Mouse (Mus musculus) MEL (cell line): Measurements from ENCODE around the gene Gm49673.

Experiments
- CTCF ChIP-seq, 3 experiments: IDR thresholded peaks in 2 of 3; conservative IDR thresholded peaks in 1 of 3; 2 replicates each; pipeline ENCODE4 v1.5.1; 2011 to 2012; ENCODE audit warnings: low read length in 3 of 3, low read depth in 2 of 3, mild to moderate bottlenecking in 2 of 3, improper control_type of control experiment in 1 of 3, inconsistent platforms in 1 of 3, mixed read lengths in 1 of 3, moderate library complexity in 1 of 3; ENCODE audit not compliant: control insufficient read depth in 1 of 3, insufficient read depth in 1 of 3, poor library complexity in 1 of 3, severe bottlenecking in 1 of 3
- EP300 ChIP-seq, 2 experiments: IDR thresholded peaks; 2 replicates each; pipeline ENCODE4 v1.6.1; 2011; ENCODE audit warnings: improper control_type of control experiment in 2 of 2, low read length in 2 of 2, low read depth in 1 of 2, mild to moderate bottlenecking in 1 of 2
- GATA1 ChIP-seq: IDR thresholded peaks from 2 replicates; pipeline ENCODE4 v1.6.1; 2011; ENCODE audit warnings: low read depth, low read length, improper control_type of control experiment
- MAFK ChIP-seq: IDR thresholded peaks from 2 replicates; pipeline ENCODE4 v1.6.1; 2011; ENCODE audit warnings: low read depth, mild to moderate bottlenecking, low read length, improper control_type of control experiment, borderline replicate concordance
- MAX ChIP-seq: IDR thresholded peaks from 2 replicates; pipeline ENCODE4 v1.6.1; 2011; ENCODE audit warnings: low read length, improper control_type of control experiment
- MAZ ChIP-seq: IDR thresholded peaks from 2 replicates; pipeline ENCODE4 v1.6.1; 2012; ENCODE audit warnings: low read depth, mild to moderate bottlenecking, inconsistent platforms, low read length, improper control_type of control experiment
- MEF2A ChIP-seq: IDR thresholded peaks from 2 replicates; pipeline ENCODE4 v1.6.1; 2014; ENCODE audit warnings: low read depth, mild to moderate bottlenecking, inconsistent platforms, low read length, improper control_type of control experiment; ENCODE audit not compliant: poor library complexity, insufficient replicate concordance, severe bottlenecking; ENCODE audit errors: extremely low read depth
- NELFE ChIP-seq: IDR thresholded peaks from 2 replicates; pipeline ENCODE4 v1.6.1; 2011; ENCODE audit warnings: low read depth, low read length, improper control_type of control experiment
- POLR2A ChIP-seq, 2 experiments: IDR thresholded peaks; 2 replicates each; pipeline ENCODE4 v1.6.1; 2011 to 2012; ENCODE audit warnings: low read length in 2 of 2, mild to moderate bottlenecking in 2 of 2, control low read depth in 1 of 2, improper control_type of control experiment in 1 of 2, low read depth in 1 of 2, moderate library complexity in 1 of 2; ENCODE audit not compliant: control insufficient read depth in 1 of 2, insufficient read depth in 1 of 2, poor library complexity in 1 of 2
- POLR2AphosphoS2 ChIP-seq: IDR thresholded peaks from 2 replicates; pipeline ENCODE4 v1.6.1; 2011; ENCODE audit warnings: low read length, improper control_type of control experiment
- RAD21 ChIP-seq: IDR thresholded peaks from 2 replicates; pipeline ENCODE4 v1.6.1; 2011; ENCODE audit warnings: mild to moderate bottlenecking, low read depth, low read length, improper control_type of control experiment
- TAL1 ChIP-seq: IDR thresholded peaks from 2 replicates; pipeline ENCODE4 v1.6.1; 2012; ENCODE audit warnings: mild to moderate bottlenecking, inconsistent platforms, low read length, moderate library complexity, mixed read lengths
- USF2 ChIP-seq, 2 experiments: IDR thresholded peaks; 2 replicates each; pipeline ENCODE4 v1.6.1; 2011 to 2012; ENCODE audit warnings: improper control_type of control experiment in 2 of 2, low read length in 2 of 2, borderline replicate concordance in 1 of 2, inconsistent platforms in 1 of 2, low read depth in 1 of 2, mild to moderate bottlenecking in 1 of 2; ENCODE audit not compliant: insufficient read depth in 1 of 2
- ZMIZ1 ChIP-seq: IDR thresholded peaks from 2 replicates; pipeline ENCODE4 v1.6.1; 2012; ENCODE audit warnings: low read depth, mild to moderate bottlenecking, inconsistent platforms, low read length, improper control_type of control experiment, moderate library complexity

DNA sequence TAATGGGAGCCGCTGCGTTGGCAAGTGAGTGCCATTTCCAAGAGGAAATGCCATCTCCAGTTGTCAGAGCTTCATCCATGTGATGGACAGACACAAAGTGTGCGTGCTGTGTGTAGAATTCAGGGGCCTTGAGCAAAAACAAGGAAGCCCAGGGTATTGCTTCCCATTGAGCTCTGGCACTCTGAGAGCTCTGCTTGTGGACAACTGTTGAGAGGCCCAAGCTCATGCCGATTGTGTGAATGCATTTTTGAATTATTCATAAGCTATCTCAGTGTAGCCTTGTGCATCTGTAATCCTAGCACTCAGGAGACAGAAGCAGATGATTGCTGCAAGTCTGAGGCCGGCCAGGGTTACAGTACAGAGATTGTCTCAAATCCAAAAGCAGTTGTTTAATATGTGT, 29.5 kb upstream of the Gm49673 start:
- TF ChIP-seq CTCF (IDR thresholded peaks at IDR 0.05 in 2 of 3, conservative IDR thresholded peaks at IDR 0.05 in 1 of 3; ENCODE audit: control insufficient read depth in 1 of 3, insufficient read depth in 1 of 3, low read depth in 2 of 3, low read length in 3 of 3, poor library complexity in 1 of 3, severe bottlenecking in 1 of 3) (no peak), RAD21 (no peak), MEF2A (no peak), USF2 (IDR thresholded peaks at IDR 0.05; ENCODE audit: borderline replicate concordance in 1 of 2, insufficient read depth in 1 of 2, low read depth in 1 of 2, low read length in 2 of 2) (no peak), MAZ (no peak), MAX (no peak), NELFE (no peak), POLR2AphosphoS2 (no peak), EP300 (IDR thresholded peaks at IDR 0.05; ENCODE audit: low read depth in 1 of 2, low read length in 2 of 2) (no peak), MAFK (no peak), GATA1 (no peak), ZMIZ1 (no peak), POLR2A (IDR thresholded peaks at IDR 0.05; ENCODE audit: control insufficient read depth in 1 of 2, insufficient read depth in 1 of 2, low read depth in 1 of 2, low read length in 2 of 2, poor library complexity in 1 of 2) (no peak), TAL1 (no peak)
